Comparison of ENCODE assay signal across 7 mouse cellular contexts in genomic region chr13:109239296-109239695, GRCm38 (mm10).
A peak's percentile ranks its signal among the peaks of the same experiment; 100 is the strongest.
DNase-seq lines count a peak whose midpoint lies in the region; ATAC-seq lines count a peak whose summit lies in the region.

No protein-coding gene starts in this region.

- no peaks in the 10 kb centered on the region for H3K27me3 ChIP-seq in embryonic facial prominence, embryonic 10.5 days (replicated peaks; ENCODE audit: low read depth, poor library complexity, severe bottlenecking)
- H3K27me3 ChIP-seq in lung, embryonic 15.5 days: no peaks in the 10 kb centered on the region
- H3K27me3 ChIP-seq in splenic B cell, adult 2 months (ENCODE audit: control insufficient read depth, insufficient read depth, low read length, poor library complexity, severe bottlenecking): no peaks in the 10 kb centered on the region

- no peaks in the 10 kb centered on the region for H3K9me3 ChIP-seq in embryonic facial prominence, embryonic 10.5 days
- no peaks in the 10 kb centered on the region for H3K9me3 ChIP-seq in lung, embryonic 15.5 days

- H3K4me1 ChIP-seq in embryonic facial prominence, embryonic 10.5 days: peaks cover 9% of the 10 kb centered on the region
- 0 out of 2 replicates have a peak, but pooled peaks cover 6% of the 10 kb centered on the region for H3K4me1 ChIP-seq in lung, embryonic 15.5 days

- no peaks in the 10 kb centered on the region for H3K36me3 ChIP-seq in embryonic facial prominence, embryonic 10.5 days (replicated peaks)
- no peaks in the 10 kb centered on the region for H3K36me3 ChIP-seq in lung, embryonic 15.5 days
- H3K36me3 ChIP-seq in splenic B cell, adult 2 months (ENCODE audit: control insufficient read depth, insufficient read depth, low read length, poor library complexity, severe bottlenecking): no peaks in the 10 kb centered on the region

- no peak overlapping the region for H3K4me2 ChIP-seq in lung, embryonic 15.5 days

- H3K27ac ChIP-seq in embryonic facial prominence, embryonic 10.5 days (replicated peaks): no peak overlapping the region
- H3K27ac ChIP-seq in lung, embryonic 15.5 days: peak overlapping the region; percentile 66

- peak; percentile 79; the same call in 1 of the 2 replicates for ATAC-seq in lung, embryonic 15.5 days (ENCODE audit: borderline replicate concordance, extremely low read depth, low FRiP score, low TSS enrichment)

- no peak overlapping the region for H3K4me3 ChIP-seq in embryonic facial prominence, embryonic 10.5 days
- H3K4me3 ChIP-seq in lung, embryonic 15.5 days: no peak overlapping the region

- no peak overlapping the region for H3K9ac ChIP-seq in lung, embryonic 15.5 days

- DNase-seq in spleen, adult 18-20 months: peak; percentile 15 to 27
- DNase-seq in spleen, postnatal 14 days (ENCODE audit: low spot score in 2 of 2): no peak
- DNase-seq in embryonic facial prominence, embryonic 10.5 days (ENCODE audit: low spot score): peak; percentile 43
- DNase-seq in induced T-regulatory cell, adult 2 months (ENCODE audit: low read depth): peak; percentile 80
- DNase-seq in splenic B cell, adult 2 months (ENCODE audit: low read depth, low spot score): peak; percentile 71
- DNase-seq in urinary bladder, adult 18-20 months (ENCODE audit: low spot score in 2 of 2): no peak

- WGBS in embryonic facial prominence, embryonic 10.5 days: 66% methylated on average over 11 of the region's 11 CpGs
- 55% methylated on average over 11 of the region's 11 CpGs for WGBS in lung, embryonic 15.5 days

Comparison
In these comparisons a context has a peak if more than half of its experiments do, and no peak if none do; other contexts are left out.
1. DNase-seq: peak in spleen, adult 18-20 months (2 of 2), embryonic facial prominence, embryonic 10.5 days (single experiment), induced T-regulatory cell, adult 2 months (single experiment) and splenic B cell, adult 2 months (single experiment); none in spleen, postnatal 14 days (0 of 2) and urinary bladder, adult 18-20 months (0 of 2).